Mouse (Mus musculus): ENCODE data around the gene Rad17. TPM values are rescaled to one million over a fixed set of nuclear protein-coding genes. Genes with fewer than 3 reads are reported as not detected.

Gene Rad17
- polyA plus RNA-seq, 1 experiment from 2014 or later = 18.6 TPM

- WGBS = 86% methylated on average over 8 of the region's 8 CpGs
- no peaks in the 10 kb centered on the region for H3K9me3 ChIP-seq (replicated peaks; ENCODE audit: low read length)
- H3K4me3 ChIP-seq (replicated peaks; ENCODE audit: low read depth, low read length) = no peak overlapping the region
- H3K4me1 ChIP-seq (replicated peaks; ENCODE audit: insufficient read depth, low read length) = no peaks in the 10 kb centered on the region
- no peaks in the 10 kb centered on the region for H3K27me3 ChIP-seq (ENCODE audit: insufficient read depth, low read length)
- H3K4me2 ChIP-seq (ENCODE audit: low read length) = no peak overlapping the region
- no peaks in the 10 kb centered on the region for H3K36me3 ChIP-seq (ENCODE audit: insufficient read depth, low read length)
- H3K9ac ChIP-seq (ENCODE audit: low read depth, low read length) = no peak overlapping the region
- DNase-seq (ENCODE audit: low spot score) (no peak), ATAC-seq (replicated peaks; ENCODE audit: low FRiP score, low read depth) (no peak)
- no peak overlapping the region for H3K27ac ChIP-seq
- TF ChIP-seq CTCF (IDR thresholded peaks at IDR 0.05; ENCODE audit: low read depth) = no peak
Measured at GRCm38 (mm10) chr13:100681615-100682014, 30.8 kb upstream of the Rad17 start.

GRCm38 (mm10) chr13:100675936-100676635 lies 25.2 kb upstream of the Rad17 start:
- no peak overlapping the region for H3K27ac ChIP-seq
- H3K36me3 ChIP-seq (ENCODE audit: insufficient read depth, low read length) = no peaks in the 10 kb centered on the region
- ATAC-seq (replicated peaks; ENCODE audit: low FRiP score, low read depth) (no peak), DNase-seq (ENCODE audit: low spot score) (no peak)
- H3K9me3 ChIP-seq (replicated peaks; ENCODE audit: low read length) = no peaks in the 10 kb centered on the region
- H3K4me2 ChIP-seq (ENCODE audit: low read length) = no peak overlapping the region
- no peak for TF ChIP-seq CTCF (IDR thresholded peaks at IDR 0.05; ENCODE audit: low read depth)
- WGBS = 73% methylated on average over 15 of the region's 15 CpGs
- no peaks in the 10 kb centered on the region for H3K4me1 ChIP-seq (replicated peaks; ENCODE audit: insufficient read depth, low read length)
- H3K27me3 ChIP-seq (ENCODE audit: insufficient read depth, low read length) = no peaks in the 10 kb centered on the region
- no peak overlapping the region for H3K9ac ChIP-seq (ENCODE audit: low read depth, low read length)
- no peak overlapping the region for H3K4me3 ChIP-seq (replicated peaks; ENCODE audit: low read depth, low read length)

- Histone ChIP-seq H3K27ac (peak overlapping the region; percentile 85; the same call in 1 of the 2 replicates), H3K36me3 (ENCODE audit: insufficient read depth, low read length) (no peaks in the 10 kb centered on the region), H3K4me1 (replicated peaks; ENCODE audit: insufficient read depth, low read length) (no peaks in the 10 kb centered on the region), H3K9ac (ENCODE audit: low read depth, low read length) (peak overlapping the region; percentile 71), H3K27me3 (ENCODE audit: insufficient read depth, low read length) (no peaks in the 10 kb centered on the region), H3K4me3 (replicated peaks; ENCODE audit: low read depth, low read length) (peak overlapping the region; percentile 60), H3K4me2 (ENCODE audit: low read length) (peak overlapping the region; percentile 69), H3K9me3 (replicated peaks; ENCODE audit: low read length) (no peaks in the 10 kb centered on the region)
- DNase-seq (ENCODE audit: low spot score) (peak; percentile 25), ATAC-seq (replicated peaks; ENCODE audit: low FRiP score, low read depth) (no peak)
- TF ChIP-seq CTCF (IDR thresholded peaks at IDR 0.05; ENCODE audit: low read depth) = no peak
- WGBS = 42% methylated on average over 9 of the region's 9 CpGs
Measured at GRCm38 (mm10) chr13:100670181-100670741, 19.4 kb upstream of the Rad17 start.

GRCm38 (mm10) chr13:100669291-100670022 lies 18.6 kb upstream of the Rad17 start, which contains the start of gene Ccdc125:
Gene Ccdc125, plus strand, starts transcription at chr13:100669717.
- Histone ChIP-seq H3K27ac (peak within 1 kb of the TSS; percentile 85), H3K4me2 (ENCODE audit: low read length) (peak within 1 kb of the TSS; percentile 69), H3K9ac (ENCODE audit: low read depth, low read length) (peak within 1 kb of the TSS; percentile 71), H3K4me1 (replicated peaks; ENCODE audit: insufficient read depth, low read length) (no peaks in the 10 kb centered on the region), H3K27me3 (ENCODE audit: insufficient read depth, low read length) (no peaks in the 10 kb centered on the region), H3K36me3 (ENCODE audit: insufficient read depth, low read length) (no peaks in the 10 kb centered on the region), H3K9me3 (replicated peaks; ENCODE audit: low read length) (no peaks in the 10 kb centered on the region), H3K4me3 (replicated peaks; ENCODE audit: low read depth, low read length) (peak within 1 kb of the TSS; percentile 60)
- peak; percentile 57 for DNase-seq (ENCODE audit: low spot score)
- WGBS = 1% methylated on average over 44 of the region's 44 CpGs
- peak; percentile 75 for ATAC-seq (replicated peaks; ENCODE audit: low FRiP score, low read depth)
- TF ChIP-seq CTCF (IDR thresholded peaks at IDR 0.05; ENCODE audit: low read depth) = no peak

- Histone ChIP-seq H3K27me3 (ENCODE audit: insufficient read depth, low read length) (no peaks in the 10 kb centered on the region), H3K9me3 (replicated peaks; ENCODE audit: low read length) (no peaks in the 10 kb centered on the region), H3K36me3 (ENCODE audit: insufficient read depth, low read length) (0 out of 2 replicates have a peak, but pooled peaks cover 6% of the 10 kb centered on the region), H3K4me2 (ENCODE audit: low read length) (no peak overlapping the region), H3K4me1 (replicated peaks; ENCODE audit: insufficient read depth, low read length) (no peaks in the 10 kb centered on the region), H3K9ac (ENCODE audit: low read depth, low read length) (no peak overlapping the region), H3K4me3 (replicated peaks; ENCODE audit: low read depth, low read length) (no peak overlapping the region), H3K27ac (no peak overlapping the region)
- ATAC-seq (replicated peaks; ENCODE audit: low FRiP score, low read depth) (no peak), DNase-seq (ENCODE audit: low spot score) (peak; percentile 91)
- TF ChIP-seq CTCF (IDR thresholded peaks at IDR 0.05; ENCODE audit: low read depth) = peak; percentile 97
- 32% methylated on average over 4 of the region's 4 CpGs for whole genome bisulfite sequencing
Measured at GRCm38 (mm10) chr13:100659864-100660456, 9.1 kb upstream of the Rad17 start.

- Histone ChIP-seq H3K27ac (no peak overlapping the region), H3K36me3 (ENCODE audit: insufficient read depth, low read length) (0 out of 2 replicates have a peak, but pooled peaks cover 6% of the 10 kb centered on the region), H3K9ac (ENCODE audit: low read depth, low read length) (no peak overlapping the region), H3K4me2 (ENCODE audit: low read length) (no peak overlapping the region), H3K4me1 (replicated peaks; ENCODE audit: insufficient read depth, low read length) (no peaks in the 10 kb centered on the region), H3K27me3 (ENCODE audit: insufficient read depth, low read length) (no peaks in the 10 kb centered on the region), H3K9me3 (replicated peaks; ENCODE audit: low read length) (no peaks in the 10 kb centered on the region), H3K4me3 (replicated peaks; ENCODE audit: low read depth, low read length) (no peak overlapping the region)
- DNase-seq (ENCODE audit: low spot score) = no peak
- no peak for TF ChIP-seq CTCF (IDR thresholded peaks at IDR 0.05; ENCODE audit: low read depth)
- WGBS = 89% methylated on average over 5 of the region's 5 CpGs
- ATAC-seq (replicated peaks; ENCODE audit: low FRiP score, low read depth) = no peak
Measured at GRCm38 (mm10) chr13:100658091-100658490, 7.2 kb upstream of the Rad17 start.

All from kidney, postnatal 0 days (tissue).